Mouse (Mus musculus) neural tube, embryonic 14.5 days (tissue): ENCODE data around the gene Gm20388. TPM values are rescaled to one million over a fixed set of nuclear protein-coding genes. Genes with fewer than 3 reads are reported as not detected.
A peak's percentile ranks its signal among the peaks of the same experiment; 100 is the strongest.

Experiments used
- ATAC-seq: fragments of 200-750 bp; cut with Nextera tagmentation; 2 replicates; pipeline ENCODE4 v1.8.0; 2017; ENCODE audit warnings: low read depth, mild to moderate bottlenecking, moderate TSS enrichment, moderate library complexity
- H3K27ac ChIP-seq: fragments of 300-500 bp; sonication (generic); 2 replicates; pipeline ENCODE4 v1.5.1; 2014; ENCODE audit warnings: low read depth, mild to moderate bottlenecking, control low read depth, low read length, moderate library complexity, mixed read lengths
- H3K27me3 ChIP-seq: fragments of 300-500 bp; sonication (generic); 2 replicates; pipeline ENCODE4 v1.6.1; 2014; ENCODE audit warnings: low read length; ENCODE audit not compliant: control insufficient read depth, insufficient read depth
- H3K36me3 ChIP-seq: fragments of 300-500 bp; sonication (generic); 2 replicates; pipeline ENCODE4 v1.6.1; 2014; ENCODE audit warnings: low read length, mixed read lengths; ENCODE audit not compliant: control insufficient read depth, insufficient read depth
- H3K4me1 ChIP-seq: fragments of 300-500 bp; sonication (generic); 2 replicates; pipeline ENCODE4 v1.6.1; 2014; ENCODE audit warnings: low read length; ENCODE audit not compliant: control insufficient read depth, insufficient read depth
- H3K4me2 ChIP-seq: fragments of 300-500 bp; sonication (generic); 2 replicates; pipeline ENCODE4 v1.6.1; 2014; ENCODE audit warnings: mild to moderate bottlenecking, low read depth, low read length, control low read depth
- H3K4me3 ChIP-seq: fragments of 300-500 bp; sonication (generic); 2 replicates; pipeline ENCODE4 v1.5.1; 2014; ENCODE audit warnings: low read depth, low read length, control low read depth, mixed read lengths
- H3K9ac ChIP-seq: fragments of 300-500 bp; sonication (generic); replicated peaks from 2 replicates; pipeline ENCODE4 v1.6.1; 2014; ENCODE audit warnings: low read depth, mild to moderate bottlenecking, control low read depth, low read length, mixed read lengths
- H3K9me3 ChIP-seq: fragments of 300-500 bp; sonication (generic); 2 replicates; pipeline ENCODE4 v1.6.1; 2016; ENCODE audit warnings: low read length; ENCODE audit not compliant: control insufficient read depth
- WGBS: fragments of 180-500 bp; shearing (Covaris S2); extraction: QIAGEN DNeasy Blood & Tissue Kit; methylation state at CpG from one replicate; pipeline ENCODE4 v1.1.7; 2014; 5-methylcytosine and 5-hydroxymethylcytosine counted together
- polyA plus RNA-seq: library from polyadenylated mRNA; unstranded; fragments of >200 nt; fragmentation: Nextera tagmentation; extraction: Ambion mirVana; gene quantifications from 2 replicates; pipeline ENCODE4 v1.2.1, GENCODE M21; 2014

Gene Gm20388
- polyA plus RNA-seq, 1 experiment from 2014 or later, result 10.3 TPM

- H3K27ac ChIP-seq, result peak overlapping the region; percentile 70; the same call in 1 of the 2 replicates
- H3K36me3 ChIP-seq, result no peaks in the 10 kb centered on the region
- no peak overlapping the region for H3K4me3 ChIP-seq
- no peak overlapping the region for H3K4me2 ChIP-seq
- no peak overlapping the region for H3K9ac ChIP-seq
- no peak for ATAC-seq
- H3K27me3 ChIP-seq, result no peaks in the 10 kb centered on the region
- 79% methylated on average over 4 of the region's 4 CpGs for WGBS
- H3K9me3 ChIP-seq, result no peaks in the 10 kb centered on the region
- peaks cover 75% of the 10 kb centered on the region for H3K4me1 ChIP-seq
These were observed 501.7 kb downstream of the Gm20388 start for GRCm38 (mm10) chr8:120412357-120412756.

GRCm38 (mm10) chr8:120412911-120413625 is 502.4 kb downstream of the Gm20388 start:
- Histone ChIP-seq H3K9ac (no peak overlapping the region), H3K4me3 (no peak overlapping the region), H3K36me3 (no peaks in the 10 kb centered on the region), H3K4me2 (0 out of 2 replicates have a peak overlapping the region, but pooled peaks have one; percentile 12), H3K4me1 (peaks cover 69% of the 10 kb centered on the region), H3K27ac (peak overlapping the region; percentile 70), H3K27me3 (no peaks in the 10 kb centered on the region), H3K9me3 (no peaks in the 10 kb centered on the region)
- ATAC-seq, result no peak
- 35% methylated on average over 29 of the region's 29 CpGs for WGBS

DNA sequence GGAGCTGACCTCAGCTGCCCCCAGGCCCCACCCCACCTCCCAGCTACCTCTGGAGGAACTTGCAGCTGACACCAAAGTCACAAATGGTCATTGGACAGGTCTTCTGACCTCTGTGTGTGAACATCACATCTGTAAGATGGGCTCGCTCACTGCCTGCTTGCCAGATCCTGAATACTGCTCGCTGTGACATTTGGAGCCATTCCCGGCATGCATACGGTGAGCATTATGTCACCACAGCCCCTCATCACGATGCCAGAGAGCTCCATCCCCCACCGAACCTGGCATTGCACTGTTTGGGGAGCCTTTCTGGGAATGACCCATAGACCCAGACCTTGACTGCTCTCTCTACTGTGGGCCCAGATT is 503.0 kb downstream of the Gm20388 start:
- Histone ChIP-seq H3K4me3 (no peak overlapping the region), H3K27me3 (no peaks in the 10 kb centered on the region), H3K9me3 (no peaks in the 10 kb centered on the region), H3K4me1 (peaks cover 67% of the 10 kb centered on the region), H3K27ac (peak overlapping the region; percentile 70), H3K4me2 (no peak overlapping the region), H3K9ac (no peak overlapping the region), H3K36me3 (no peaks in the 10 kb centered on the region)
- WGBS, result 44% methylated on average over 6 of the region's 6 CpGs
- ATAC-seq, result no peak

DNA sequence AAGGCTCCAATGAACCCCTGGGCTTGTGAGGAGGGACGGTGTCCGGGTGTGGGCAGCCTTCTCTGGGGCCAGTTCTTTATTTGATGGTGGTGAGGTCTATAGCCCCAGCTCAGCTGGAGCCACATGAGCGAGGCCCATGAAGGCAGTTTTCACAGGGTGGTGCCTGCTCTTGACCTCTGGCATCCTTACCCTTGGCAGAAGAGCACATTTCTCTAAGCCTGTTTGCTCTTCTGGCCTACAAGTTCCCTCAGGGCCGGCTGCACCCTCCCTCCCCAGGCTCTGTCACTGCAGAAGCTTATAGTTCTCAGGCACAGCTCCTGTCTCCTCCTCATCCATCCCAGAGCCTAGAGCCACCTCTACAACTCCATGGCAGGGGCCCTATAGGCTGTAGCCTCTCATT is 503.6 kb downstream of the Gm20388 start:
- H3K9ac ChIP-seq, result no peak overlapping the region
- H3K27ac ChIP-seq, result no peak overlapping the region

GRCm38 (mm10) chr8:120415474-120415873 is 504.8 kb downstream of the Gm20388 start:
- ATAC-seq, result no peak
- Histone ChIP-seq H3K9me3 (no peaks in the 10 kb centered on the region), H3K4me2 (no peak overlapping the region), H3K4me3 (no peak overlapping the region), H3K27me3 (no peaks in the 10 kb centered on the region), H3K4me1 (peaks cover 62% of the 10 kb centered on the region), H3K9ac (no peak overlapping the region), H3K27ac (peak overlapping the region; percentile 90), H3K36me3 (no peaks in the 10 kb centered on the region)
- WGBS, result 44% methylated on average over 7 of the region's 11 CpGs

More for the DNA sequence above, 503.6 kb downstream of the Gm20388 start:
- ATAC-seq, result no peak
- WGBS, result 82% methylated on average over 4 of the region's 4 CpGs
- no peaks in the 10 kb centered on the region for H3K9me3 ChIP-seq
- H3K27me3 ChIP-seq, result no peaks in the 10 kb centered on the region
- peaks cover 67% of the 10 kb centered on the region for H3K4me1 ChIP-seq
- no peaks in the 10 kb centered on the region for H3K36me3 ChIP-seq
- H3K4me3 ChIP-seq, result no peak overlapping the region
- no peak overlapping the region for H3K4me2 ChIP-seq

DNA sequence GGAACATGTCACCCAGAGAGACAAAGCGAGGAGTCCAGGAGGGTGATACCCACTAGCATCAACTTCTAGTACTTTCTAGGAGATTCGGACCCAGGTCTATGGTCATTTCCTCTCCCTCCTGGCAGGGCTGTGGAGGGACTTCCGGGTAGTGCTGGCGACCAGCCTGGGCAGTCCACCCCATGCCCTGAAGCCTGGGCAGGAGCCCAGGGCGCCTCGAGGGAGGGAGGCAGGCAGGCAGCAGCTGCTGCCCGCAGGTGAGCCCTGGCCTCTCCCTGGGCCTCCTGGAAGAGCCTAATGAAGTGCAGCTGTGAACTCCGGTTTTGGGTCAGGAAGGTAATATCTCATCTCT is 505.5 kb downstream of the Gm20388 start:
- Histone ChIP-seq H3K27ac (peak overlapping the region; percentile 90), H3K4me1 (peaks cover 57% of the 10 kb centered on the region), H3K9ac (no peak overlapping the region; the same call in 1 of the 2 replicates), H3K9me3 (no peaks in the 10 kb centered on the region), H3K27me3 (no peaks in the 10 kb centered on the region), H3K4me2 (0 out of 2 replicates have a peak overlapping the region, but pooled peaks have one; percentile 19), H3K36me3 (no peaks in the 10 kb centered on the region), H3K4me3 (no peak overlapping the region)
- 0 out of 2 replicates have a peak, but pooled peaks have one; percentile 15 for ATAC-seq
- WGBS, result 40% methylated on average over 8 of the region's 8 CpGs

DNA sequence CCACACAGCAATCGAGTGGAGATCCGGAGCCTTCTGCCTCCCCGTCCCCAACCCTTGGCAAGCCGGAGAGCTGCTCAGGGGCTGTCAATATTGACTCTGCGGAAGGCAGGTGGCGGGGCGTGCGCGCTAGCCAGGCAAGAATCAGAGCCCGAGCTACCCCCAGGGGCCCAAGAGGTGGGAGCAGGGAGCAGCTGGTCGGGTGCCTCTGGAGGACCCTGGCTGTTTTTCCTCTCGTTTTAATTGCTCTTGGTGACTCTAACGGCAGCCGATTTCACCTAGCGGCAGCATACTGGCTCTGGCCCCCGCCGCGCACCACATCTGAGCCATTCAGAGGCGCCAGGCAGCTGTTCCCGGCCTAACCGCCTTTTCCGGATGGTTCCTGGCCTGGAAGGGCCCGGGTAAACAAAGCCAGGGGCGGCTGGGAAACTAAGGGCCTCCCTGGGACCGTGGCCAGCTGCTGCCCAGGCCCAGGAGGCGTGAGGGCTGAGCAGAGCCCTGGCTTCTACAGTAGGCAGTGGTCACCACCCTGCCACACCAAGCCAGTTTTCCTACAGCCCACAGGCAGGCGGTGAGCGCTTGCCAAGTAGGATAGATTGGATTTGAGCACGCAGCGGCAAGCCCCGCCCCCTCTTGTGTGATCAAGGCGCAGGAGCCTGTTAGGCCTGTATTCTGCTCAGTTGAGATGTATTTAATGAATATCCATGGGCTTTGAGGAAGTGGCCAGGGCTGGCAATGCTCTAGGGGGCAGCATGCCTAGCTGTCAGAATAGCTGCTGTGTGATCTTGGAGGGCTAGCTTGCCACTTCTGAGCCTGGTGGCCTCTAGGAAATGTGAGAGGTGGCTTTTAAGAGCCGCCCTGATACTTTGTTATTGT is 506.1 kb downstream of the Gm20388 start:
- ATAC-seq, result peak; percentile 70
- 2% methylated on average over 33 of the region's 33 CpGs for WGBS

GRCm38 (mm10) chr8:120418188-120418587 is 507.5 kb downstream of the Gm20388 start:
- H3K9ac ChIP-seq, result no peak overlapping the region
- H3K27ac ChIP-seq, result no peak overlapping the region
- no peaks in the 10 kb centered on the region for H3K27me3 ChIP-seq
- no peak for ATAC-seq
- 66% methylated on average over 5 of the region's 5 CpGs for WGBS
- no peaks in the 10 kb centered on the region for H3K36me3 ChIP-seq
- H3K4me2 ChIP-seq, result no peak overlapping the region
- H3K4me3 ChIP-seq, result no peak overlapping the region
- peaks cover 52% of the 10 kb centered on the region for H3K4me1 ChIP-seq
- H3K9me3 ChIP-seq, result no peaks in the 10 kb centered on the region

More for the DNA sequence above, 506.1 kb downstream of the Gm20388 start:
- Histone ChIP-seq H3K4me3 (no peak overlapping the region), H3K4me1 (peaks cover 57% of the 10 kb centered on the region), H3K27me3 (no peaks in the 10 kb centered on the region), H3K27ac (peak overlapping the region; percentile 90), H3K36me3 (no peaks in the 10 kb centered on the region), H3K9me3 (no peaks in the 10 kb centered on the region), H3K4me2 (peak overlapping the region; percentile 19; the same call in 1 of the 2 replicates), H3K9ac (peak overlapping the region; percentile 41)

- no peaks in the 10 kb centered on the region for H3K36me3 ChIP-seq
- H3K4me1 ChIP-seq, result peaks cover 59% of the 10 kb centered on the region
- H3K9ac ChIP-seq, result no peak overlapping the region
- no peak overlapping the region for H3K4me3 ChIP-seq
- 85% methylated on average over 9 of the region's 9 CpGs for WGBS
- H3K27me3 ChIP-seq, result no peaks in the 10 kb centered on the region
- ATAC-seq, result no peak
- H3K4me2 ChIP-seq, result no peak overlapping the region
- no peaks in the 10 kb centered on the region for H3K9me3 ChIP-seq
- no peak overlapping the region for H3K27ac ChIP-seq
These were observed 509.0 kb downstream of the Gm20388 start for GRCm38 (mm10) chr8:120419675-120420074.
